8 mouse cellular contexts compared by ENCODE assay signal in the genomic region with DNA sequence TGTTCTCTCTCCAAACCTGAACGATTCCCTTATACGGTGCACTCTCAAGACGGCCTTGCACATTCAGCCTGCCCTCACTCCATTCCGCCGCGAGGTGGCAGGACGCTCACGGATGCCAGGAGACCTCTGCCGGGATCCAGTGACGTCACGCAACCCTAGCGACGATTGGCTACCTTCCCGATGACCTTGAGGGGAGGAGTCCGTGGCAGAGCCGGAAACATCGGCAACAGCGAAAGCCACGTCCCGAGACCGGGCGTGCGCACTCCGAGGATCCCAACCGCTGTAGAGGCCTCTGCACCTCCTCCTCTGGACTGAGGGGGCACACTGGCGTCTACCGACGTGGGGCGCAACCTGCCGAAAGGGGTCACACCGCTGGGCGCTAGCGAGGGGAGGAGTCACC. TPM values are rescaled to one million over a fixed set of nuclear protein-coding genes. Genes with fewer than 3 reads are reported as not detected.
DNase-seq lines count a peak whose midpoint lies in the region; ATAC-seq lines count a peak whose summit lies in the region.

No protein-coding gene starts in this region.

- peaks cover 25% of the 10 kb centered on the region for H3K36me3 ChIP-seq in heart, embryonic 13.5 days
- peaks cover 17% of the 10 kb centered on the region for H3K36me3 ChIP-seq in liver, embryonic 12.5 days
- peaks cover 20% of the 10 kb centered on the region for H3K36me3 ChIP-seq in stomach, embryonic 15.5 days

- H3K9me3 ChIP-seq in heart, embryonic 13.5 days: no peaks in the 10 kb centered on the region
- H3K9me3 ChIP-seq in liver, embryonic 12.5 days (replicated peaks): no peaks in the 10 kb centered on the region
- no peaks in the 10 kb centered on the region for H3K9me3 ChIP-seq in stomach, embryonic 15.5 days

- H3K4me3 ChIP-seq in brown adipose tissue, adult 24 weeks (ENCODE audit: insufficient read depth, low read depth, low read length): peak overlapping the region; percentile 66
- H3K4me3 ChIP-seq in heart, embryonic 13.5 days: peak overlapping the region; percentile 96
- peak overlapping the region; percentile 76 for H3K4me3 ChIP-seq in liver, embryonic 12.5 days
- peak overlapping the region; percentile 97 for H3K4me3 ChIP-seq in stomach, embryonic 15.5 days (replicated peaks)

- H3K27ac ChIP-seq in brown adipose tissue, adult 24 weeks (replicated peaks; ENCODE audit: low read depth, low read length): peak overlapping the region; percentile 78
- H3K27ac ChIP-seq in heart, embryonic 13.5 days (replicated peaks): peak overlapping the region; percentile 96
- peak overlapping the region; percentile 84 for H3K27ac ChIP-seq in liver, embryonic 12.5 days
- peak overlapping the region; percentile 94 for H3K27ac ChIP-seq in stomach, embryonic 15.5 days

- peak; percentile 90 for ATAC-seq in heart, embryonic 13.5 days (ENCODE audit: extremely low read depth, insufficient number of reproducible peaks, low FRiP score, low TSS enrichment)
- peak; percentile 88 for ATAC-seq in liver, embryonic 12.5 days
- peak; percentile 91 for ATAC-seq in stomach, embryonic 15.5 days (ENCODE audit: insufficient read depth, low FRiP score, low read depth)

- peak overlapping the region; percentile 99 for H3K9ac ChIP-seq in heart, embryonic 13.5 days
- H3K9ac ChIP-seq in liver, embryonic 12.5 days: peak overlapping the region; percentile 87
- H3K9ac ChIP-seq in stomach, embryonic 15.5 days: peak overlapping the region; percentile 57

- no peaks in the 10 kb centered on the region for H3K27me3 ChIP-seq in heart, embryonic 13.5 days (replicated peaks)
- peaks cover 35% of the 10 kb centered on the region for H3K27me3 ChIP-seq in liver, embryonic 12.5 days (replicated peaks)
- no peaks in the 10 kb centered on the region for H3K27me3 ChIP-seq in stomach, embryonic 15.5 days (replicated peaks)

- under 1% methylated on average over 33 of the region's 33 CpGs for whole genome bisulfite sequencing in heart, embryonic 13.5 days
- under 1% methylated on average over 33 of the region's 33 CpGs for WGBS in liver, embryonic 12.5 days (ENCODE audit: insufficient replicate concordance)
- under 1% methylated on average over 33 of the region's 33 CpGs for WGBS in stomach, embryonic 15.5 days

- no peaks in the 10 kb centered on the region for H3K4me1 ChIP-seq in brown adipose tissue, adult 24 weeks (ENCODE audit: control insufficient read depth, insufficient read depth, insufficient read length, low read length)
- peaks cover 18% of the 10 kb centered on the region for H3K4me1 ChIP-seq in heart, embryonic 13.5 days
- H3K4me1 ChIP-seq in liver, embryonic 12.5 days: peaks cover 22% of the 10 kb centered on the region
- H3K4me1 ChIP-seq in stomach, embryonic 15.5 days: peaks cover 11% of the 10 kb centered on the region

- peak; percentile 100 for DNase-seq in CD4-positive, CD25-positive, alpha-beta regulatory T cell, adult 2 months (ENCODE audit: low read depth, low spot score)
- peak; percentile 66 for DNase-seq in fat pad, adult 2 months (ENCODE audit: extremely low read depth, low read depth, low spot score)
- DNase-seq in kidney, postnatal 10 days: peak; percentile 100
- peak; percentile 99 to 100 for DNase-seq in natural killer cell, adult 2 months (ENCODE audit: low spot score in 2 of 2)

- peak overlapping the region; percentile 97 for H3K4me2 ChIP-seq in heart, embryonic 13.5 days
- H3K4me2 ChIP-seq in liver, embryonic 12.5 days: peak overlapping the region; percentile 99
- H3K4me2 ChIP-seq in stomach, embryonic 15.5 days: peak overlapping the region; percentile 85

RNA-seq across cellular contexts. Expression of gene Tesk1, which starts 0.3 kb away (rescaled TPM):
- polyA plus RNA-seq in brown adipose tissue, adult 24 weeks (2012; ENCODE audit: insufficient read depth, insufficient read length, missing spikeins): 33.8 and 37.9 TPM in 2 replicates
- polyA plus RNA-seq in heart, embryonic 13.5 days (2015; fragmentation: Nextera tagmentation; extraction: Ambion mirVana): 3.8 and 4.0 TPM in 2 replicates
- 2.8 and 3.2 TPM in 2 replicates for polyA plus RNA-seq in liver, embryonic 12.5 days (2016; fragmentation: Nextera tagmentation; extraction: Ambion mirVana)
- polyA plus RNA-seq in stomach, embryonic 15.5 days (2015; fragmentation: Nextera tagmentation; extraction: Ambion mirVana): 6.2 and 7.4 TPM in 2 replicates

RNA-seq across cellular contexts. Expression of gene Cd72, which starts 12.4 kb away (rescaled TPM):
- 1.5 and 1.9 TPM in 2 replicates for polyA plus RNA-seq in brown adipose tissue, adult 24 weeks (2012; ENCODE audit: insufficient read depth, insufficient read length, missing spikeins)
- 1.9 and 2.6 TPM in 2 replicates for polyA plus RNA-seq in heart, embryonic 13.5 days (2015; fragmentation: Nextera tagmentation; extraction: Ambion mirVana)
- polyA plus RNA-seq in liver, embryonic 12.5 days (2016; fragmentation: Nextera tagmentation; extraction: Ambion mirVana): 1.1 TPM in 2 replicates
- polyA plus RNA-seq in stomach, embryonic 15.5 days (2015; fragmentation: Nextera tagmentation; extraction: Ambion mirVana): 3.3 and 5.2 TPM in 2 replicates

RNA-seq across cellular contexts. Expression of gene Fam166b, which starts 13.1 kb away (rescaled TPM):
- polyA plus RNA-seq in brown adipose tissue, adult 24 weeks (2012; ENCODE audit: insufficient read depth, insufficient read length, missing spikeins): not detected in 2 replicates
- 0.11 TPM in 1 of 2 replicates, not detected in the other for polyA plus RNA-seq in heart, embryonic 13.5 days (2015; fragmentation: Nextera tagmentation; extraction: Ambion mirVana)
- polyA plus RNA-seq in liver, embryonic 12.5 days (2016; fragmentation: Nextera tagmentation; extraction: Ambion mirVana): not detected in 2 replicates
- polyA plus RNA-seq in stomach, embryonic 15.5 days (2015; fragmentation: Nextera tagmentation; extraction: Ambion mirVana): 0.22 TPM in 1 of 2 replicates, not detected in the other

RNA-seq across cellular contexts. Expression of gene Sit1, which starts 41.5 kb away (rescaled TPM):
- not detected in 2 replicates for polyA plus RNA-seq in brown adipose tissue, adult 24 weeks (2012; ENCODE audit: insufficient read depth, insufficient read length, missing spikeins)
- polyA plus RNA-seq in heart, embryonic 13.5 days (2015; fragmentation: Nextera tagmentation; extraction: Ambion mirVana): not detected in 2 replicates
- not detected in 2 replicates for polyA plus RNA-seq in liver, embryonic 12.5 days (2016; fragmentation: Nextera tagmentation; extraction: Ambion mirVana)
- not detected in 2 replicates for polyA plus RNA-seq in stomach, embryonic 15.5 days (2015; fragmentation: Nextera tagmentation; extraction: Ambion mirVana)

RNA-seq across cellular contexts. Expression of gene Ccdc107, which starts 50.7 kb away (rescaled TPM):
- 31.3 and 34.0 TPM in 2 replicates for polyA plus RNA-seq in brown adipose tissue, adult 24 weeks (2012; ENCODE audit: insufficient read depth, insufficient read length, missing spikeins)
- polyA plus RNA-seq in heart, embryonic 13.5 days (2015; fragmentation: Nextera tagmentation; extraction: Ambion mirVana): 70.9 and 77.6 TPM in 2 replicates
- polyA plus RNA-seq in liver, embryonic 12.5 days (2016; fragmentation: Nextera tagmentation; extraction: Ambion mirVana): 38.3 and 40.0 TPM in 2 replicates
- polyA plus RNA-seq in stomach, embryonic 15.5 days (2015; fragmentation: Nextera tagmentation; extraction: Ambion mirVana): 104 and 105 TPM in 2 replicates

Comparison
In these comparisons a context has a peak if more than half of its experiments do, and no peak if none do; other contexts are left out.
1. Peak in every context shown above with its lines: DNase-seq, ATAC-seq, H3K4me3 ChIP-seq and H3K27ac ChIP-seq.